Comparison of ENCODE assay signal across 17 mouse cellular contexts in the genomic region with DNA sequence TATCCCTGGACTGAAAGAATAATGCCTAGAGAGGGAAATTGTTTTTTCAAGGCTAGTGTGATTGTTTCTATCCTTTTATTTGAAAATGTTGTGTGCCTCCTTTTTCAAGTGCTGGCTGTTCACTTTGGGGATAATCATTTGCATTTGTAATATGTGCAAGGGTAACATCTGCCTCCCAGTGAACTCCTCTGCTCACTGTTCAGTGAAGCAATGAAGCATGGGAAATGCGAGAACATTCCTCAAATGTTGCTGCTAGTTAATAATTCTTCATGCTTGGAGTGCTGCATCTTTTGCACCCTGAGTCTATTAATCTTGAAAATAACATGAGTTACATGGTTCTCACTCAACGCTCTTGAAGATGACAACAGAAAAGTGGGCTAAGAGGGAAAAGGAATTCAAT.
A peak's percentile ranks its signal among the peaks of the same experiment; 100 is the strongest.
DNase-seq lines count a peak whose midpoint lies in the region; ATAC-seq lines count a peak whose summit lies in the region.
"Had no signal": no experiment of that assay in that cellular context is flagged by ENCODE, and none has a peak within 500 bp of the region (broad histone marks: within the 10 kb centered on the region; RNA-seq: fewer than 3 reads in every experiment).

No protein-coding gene starts in this region.

- H3K9ac ChIP-seq in kidney, embryonic 14.5 days (ENCODE audit: low read depth, low read length) = no peak overlapping the region
- H3K9ac ChIP-seq in neural tube, embryonic 12.5 days = no peak overlapping the region
- H3K9ac ChIP-seq in neural tube, embryonic 15.5 days (replicated peaks) = no peak overlapping the region
- H3K9ac ChIP-seq in kidney, embryonic 16.5 days (replicated peaks; ENCODE audit: low read length) = no peak overlapping the region
- H3K9ac ChIP-seq: embryonic facial prominence, embryonic 13.5 days; heart, embryonic 13.5 days; intestine, embryonic 15.5 days; limb, embryonic 12.5 days; liver, embryonic 14.5 days had no signal

- no peak overlapping the region for H3K27ac ChIP-seq in kidney, embryonic 14.5 days (ENCODE audit: low read depth, low read length)
- H3K27ac ChIP-seq in neural tube, embryonic 12.5 days = no peak overlapping the region
- no peak overlapping the region for H3K27ac ChIP-seq in neural tube, embryonic 15.5 days (replicated peaks)
- H3K27ac ChIP-seq in kidney, embryonic 16.5 days (ENCODE audit: low read length) = no peak overlapping the region
- H3K27ac ChIP-seq: embryonic facial prominence, embryonic 13.5 days; heart, embryonic 13.5 days; intestine, embryonic 15.5 days; left cerebral cortex, adult 2 months; limb, embryonic 12.5 days; liver, embryonic 14.5 days had no signal

- peak; percentile 29 for DNase-seq in kidney, adult 11 months
- no peak for DNase-seq in c-Kit-positive CD71-positive TER-119-positive erythroid progenitor cells, embryonic 14.5 days (ENCODE audit: low spot score)
- no peak for DNase-seq in B cell, adult 2 months
- DNase-seq: heart, postnatal 36 days; thymus, postnatal 4 days had no signal

- H3K27me3 ChIP-seq in kidney, embryonic 14.5 days (ENCODE audit: control insufficient read depth, insufficient read depth, low read length) = no peaks in the 10 kb centered on the region
- H3K27me3 ChIP-seq in neural tube, embryonic 12.5 days (replicated peaks) = no peaks in the 10 kb centered on the region
- H3K27me3 ChIP-seq in neural tube, embryonic 15.5 days (replicated peaks) = no peaks in the 10 kb centered on the region
- no peaks in the 10 kb centered on the region for H3K27me3 ChIP-seq in kidney, embryonic 16.5 days (ENCODE audit: insufficient read depth, low read length)
- H3K27me3 ChIP-seq: embryonic facial prominence, embryonic 13.5 days; heart, embryonic 13.5 days; intestine, embryonic 15.5 days; limb, embryonic 12.5 days had no signal

- H3K36me3 ChIP-seq in kidney, embryonic 14.5 days (ENCODE audit: control insufficient read depth, insufficient read depth, low read length) = no peaks in the 10 kb centered on the region
- H3K36me3 ChIP-seq in neural tube, embryonic 12.5 days = no peaks in the 10 kb centered on the region
- no peaks in the 10 kb centered on the region for H3K36me3 ChIP-seq in neural tube, embryonic 15.5 days
- no peaks in the 10 kb centered on the region for H3K36me3 ChIP-seq in kidney, embryonic 16.5 days (ENCODE audit: insufficient read depth, low read length)
- H3K36me3 ChIP-seq: embryonic facial prominence, embryonic 13.5 days; G1E; heart, embryonic 13.5 days; intestine, embryonic 15.5 days; limb, embryonic 12.5 days had no signal

- H3K4me1 ChIP-seq in kidney, embryonic 14.5 days (ENCODE audit: control insufficient read depth, insufficient read depth, low read length) = 0 out of 2 replicates have a peak, but pooled peaks cover 2% of the 10 kb centered on the region
- H3K4me1 ChIP-seq in neural tube, embryonic 12.5 days = no peaks in the 10 kb centered on the region
- H3K4me1 ChIP-seq in neural tube, embryonic 15.5 days = no peaks in the 10 kb centered on the region
- H3K4me1 ChIP-seq in kidney, embryonic 16.5 days (ENCODE audit: insufficient read depth, low read length) = 0 out of 2 replicates have a peak, but pooled peaks cover 5% of the 10 kb centered on the region
- H3K4me1 ChIP-seq: heart, embryonic 13.5 days; intestine, embryonic 15.5 days; limb, embryonic 12.5 days had no signal

- H3K4me2 ChIP-seq in kidney, embryonic 14.5 days (replicated peaks; ENCODE audit: low read depth, low read length) = no peak overlapping the region
- no peak overlapping the region for H3K4me2 ChIP-seq in neural tube, embryonic 12.5 days (replicated peaks)
- no peak overlapping the region for H3K4me2 ChIP-seq in neural tube, embryonic 15.5 days
- no peak overlapping the region for H3K4me2 ChIP-seq in kidney, embryonic 16.5 days (replicated peaks; ENCODE audit: low read depth, low read length)
- H3K4me2 ChIP-seq: embryonic facial prominence, embryonic 13.5 days; heart, embryonic 13.5 days; intestine, embryonic 15.5 days; limb, embryonic 12.5 days had no signal

- no peak overlapping the region for H3K4me3 ChIP-seq in kidney, embryonic 14.5 days (ENCODE audit: low read length)
- H3K4me3 ChIP-seq in neural tube, embryonic 12.5 days = no peak overlapping the region
- H3K4me3 ChIP-seq in neural tube, embryonic 15.5 days (replicated peaks) = no peak overlapping the region
- H3K4me3 ChIP-seq in kidney, embryonic 16.5 days (ENCODE audit: low read length) = no peak overlapping the region
- H3K4me3 ChIP-seq: embryonic facial prominence, embryonic 13.5 days; heart, embryonic 13.5 days; intestine, embryonic 15.5 days; left cerebral cortex, adult 2 months; limb, embryonic 12.5 days had no signal

- 33% methylated on average over 2 of the region's 2 CpGs for WGBS in kidney, embryonic 14.5 days
- 46% methylated on average over 2 of the region's 2 CpGs for WGBS in neural tube, embryonic 12.5 days
- 28% methylated on average over 2 of the region's 2 CpGs for WGBS in neural tube, embryonic 15.5 days
- 34% methylated on average over 2 of the region's 2 CpGs for WGBS in kidney, embryonic 16.5 days

- H3K9me3 ChIP-seq in kidney, embryonic 14.5 days (ENCODE audit: control insufficient read depth, low read length) = no peaks in the 10 kb centered on the region
- no peaks in the 10 kb centered on the region for H3K9me3 ChIP-seq in neural tube, embryonic 12.5 days
- no peaks in the 10 kb centered on the region for H3K9me3 ChIP-seq in neural tube, embryonic 15.5 days (replicated peaks)
- no peaks in the 10 kb centered on the region for H3K9me3 ChIP-seq in kidney, embryonic 16.5 days (ENCODE audit: low read length)
- H3K9me3 ChIP-seq: embryonic facial prominence, embryonic 13.5 days; heart, embryonic 13.5 days; intestine, embryonic 15.5 days; limb, embryonic 12.5 days had no signal

- ATAC-seq in kidney, embryonic 14.5 days (ENCODE audit: low FRiP score, low TSS enrichment) = no peak
- ATAC-seq in neural tube, embryonic 12.5 days (ENCODE audit: low FRiP score, low read depth) = peak; percentile 75
- ATAC-seq in neural tube, embryonic 15.5 days (ENCODE audit: low FRiP score) = no peak
- ATAC-seq in kidney, embryonic 16.5 days (ENCODE audit: low FRiP score, low TSS enrichment) = peak; percentile 73; the same call in 1 of the 2 replicates
- ATAC-seq: CD4-positive, CD25-positive, alpha-beta regulatory T cell, adult 4 months; intestine, embryonic 15.5 days had no signal

Comparison
In these comparisons a context has a peak if more than half of its experiments do, and no peak if none do; other contexts are left out.
1. ATAC-seq: peak in neural tube, embryonic 12.5 days (single experiment) and kidney, embryonic 16.5 days (single experiment); none in kidney, embryonic 14.5 days (single experiment) and neural tube, embryonic 15.5 days (single experiment).